Mouse (Mus musculus) C2C12 (cell line): ENCODE results near the gene Unc13d. TPM values are rescaled to one million over a fixed set of nuclear protein-coding genes. Genes with fewer than 3 reads are reported as not detected.
"Not testable (repeated sequence)": the region's sequence is repeated elsewhere in the genome, so short reads cannot be mapped to it uniquely, and the experiment has no call there.

Source experiments
- H3K27me3 ChIP-seq: one replicate; pipeline ENCODE4 v1.6.1; 2011; ENCODE audit not compliant: control insufficient read depth, insufficient read depth, insufficient read length
- H3K36me3 ChIP-seq: one replicate; pipeline ENCODE4 v1.6.1; 2011; ENCODE audit not compliant: control insufficient read depth, insufficient read depth
- H3K4me3 ChIP-seq: one replicate; pipeline ENCODE4 v1.5.1; 2011; ENCODE audit warnings: mild to moderate bottlenecking, control low read depth; ENCODE audit not compliant: poor library complexity, insufficient read depth, severe bottlenecking
- H3K79me2 ChIP-seq: one replicate; pipeline ENCODE4 v1.6.1; 2011; ENCODE audit not compliant: control insufficient read depth, insufficient read depth
- H3K79me3 ChIP-seq: one replicate; pipeline ENCODE4 v1.6.1; 2011; ENCODE audit warnings: low read depth, control low read depth
- H3ac ChIP-seq: one replicate; pipeline ENCODE3; 2011; ENCODE audit warnings: low read depth; ENCODE audit not compliant: control insufficient read depth, insufficient read length
- CEBPB ChIP-seq: IDR thresholded peaks from one replicate; pipeline ENCODE4 v1.6.1; 2011; ENCODE audit warnings: low read depth, mild to moderate bottlenecking, control low read depth, moderate library complexity
- CTCF ChIP-seq: IDR thresholded peaks from one replicate; pipeline ENCODE4 v1.5.1; 2011; ENCODE audit not compliant: control insufficient read depth, insufficient read depth, insufficient read length
- FOSL1 ChIP-seq: IDR thresholded peaks from one replicate; pipeline ENCODE4 v1.8.0; 2011; ENCODE audit warnings: mild to moderate bottlenecking, low read length; ENCODE audit not compliant: poor library complexity, insufficient read depth, severe bottlenecking
- MAX ChIP-seq: IDR thresholded peaks from one replicate; pipeline ENCODE4 v1.6.1; 2011; ENCODE audit warnings: mild to moderate bottlenecking, control low read depth
- MYOD1 ChIP-seq: IDR thresholded peaks from one replicate; pipeline ENCODE4 v1.6.1; 2011; ENCODE audit warnings: low read depth; ENCODE audit not compliant: control insufficient read depth, insufficient read length
- MYOG ChIP-seq: IDR thresholded peaks from one replicate; pipeline ENCODE4 v1.6.1; 2011; ENCODE audit not compliant: control insufficient read depth, insufficient read length; ENCODE audit errors: extremely low read depth
- USF1 ChIP-seq: IDR thresholded peaks from one replicate; pipeline ENCODE4 v1.6.1; 2011; ENCODE audit warnings: low read depth, mild to moderate bottlenecking, control low read depth, moderate library complexity
- polyA plus RNA-seq: library from polyadenylated mRNA; unstranded; fragments of >200 nt; fragmentation: generic; extraction: Trizol; gene quantifications from one replicate; pipeline ENCODE4 v1.2.1, GENCODE M21; 2012; ENCODE audit warnings: missing spikeins

Gene Unc13d
- polyA plus RNA-seq, 1 experiment, result 0.43 TPM

GRCm38 (mm10) chr11:116019360-116019791, 58.4 kb downstream of the Unc13d start:
- no peak overlapping the region for H3ac ChIP-seq
- peaks cover 28% of the 10 kb centered on the region for H3K36me3 ChIP-seq
- H3K27me3 ChIP-seq, result no peaks in the 10 kb centered on the region
- no peak overlapping the region for H3K4me3 ChIP-seq
- H3K79me2 ChIP-seq, result peaks cover 31% of the 10 kb centered on the region
- peaks cover 14% of the 10 kb centered on the region for H3K79me3 ChIP-seq
- no peak for TF ChIP-seq CEBPB

DNA sequence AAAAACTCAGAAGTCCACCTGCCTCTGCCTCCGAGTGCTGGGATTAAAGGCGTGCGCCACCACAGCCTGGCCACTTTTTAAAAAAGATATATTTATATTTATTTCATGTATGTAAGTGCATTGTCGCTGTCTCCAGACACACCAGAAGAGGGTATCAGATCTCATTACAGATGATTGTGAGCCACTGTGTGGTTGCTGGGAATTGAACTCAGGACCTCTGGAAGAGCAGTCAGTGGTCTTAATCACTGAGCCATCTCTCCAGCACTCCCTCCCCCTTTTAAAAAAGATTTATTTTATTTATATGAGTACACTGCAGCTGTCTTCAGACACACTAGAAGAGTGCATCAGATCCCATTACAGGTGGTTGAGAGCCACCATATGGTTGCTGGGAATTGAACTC, 58.9 kb downstream of the Unc13d start:
- H3K27me3 ChIP-seq, H3K4me3 ChIP-seq, H3ac ChIP-seq: not testable (repeated sequence)
- Histone ChIP-seq H3K79me2 (peaks cover 28% of the 10 kb centered on the region), H3K79me3 (peaks cover 14% of the 10 kb centered on the region), H3K36me3 (peaks cover 28% of the 10 kb centered on the region)

- TF ChIP-seq CTCF (peak; percentile 48), MYOD1 (no peak)
- Histone ChIP-seq H3K36me3 (peaks cover 23% of the 10 kb centered on the region), H3ac (no peak overlapping the region), H3K79me3 (peaks cover 9% of the 10 kb centered on the region), H3K4me3 (no peak overlapping the region), H3K79me2 (peaks cover 20% of the 10 kb centered on the region), H3K27me3 (no peaks in the 10 kb centered on the region)
Measured at GRCm38 (mm10) chr11:116018106-116018505, 59.7 kb downstream of the Unc13d start.

- Histone ChIP-seq H3K27me3 (no peaks in the 10 kb centered on the region), H3K79me3 (peaks cover 4% of the 10 kb centered on the region), H3K36me3 (peaks cover under 1% of the 10 kb centered on the region), H3K4me3 (no peak overlapping the region), H3K79me2 (peaks cover 15% of the 10 kb centered on the region), H3ac (no peak overlapping the region)
- TF ChIP-seq FOSL1, result no peak
- TF ChIP-seq MAX, result no peak
- TF ChIP-seq CEBPB, result no peak
- no peak for TF ChIP-seq USF1
- no peak for TF ChIP-seq MYOD1
- no peak for TF ChIP-seq CTCF
- TF ChIP-seq MYOG, result no peak
Measured at GRCm38 (mm10) chr11:116014821-116015220, 62.9 kb downstream of the Unc13d start.

GRCm38 (mm10) chr11:116012262-116012947, 65.4 kb downstream of the Unc13d start, which contains the start of gene Galk1:
Gene Galk1 (minus strand): TSS chr11:116012719.
- Histone ChIP-seq H3K79me3 (peaks cover 4% of the 10 kb centered on the region), H3ac (peak within 1 kb of the TSS; percentile 87), H3K27me3 (no peaks in the 10 kb centered on the region), H3K79me2 (peaks cover 15% of the 10 kb centered on the region), H3K4me3 (peak within 1 kb of the TSS; percentile 66), H3K36me3 (peaks cover 19% of the 10 kb centered on the region)
- TF ChIP-seq CTCF (no peak), MYOD1 (no peak), MYOG (no peak), USF1 (peak; percentile 60), MAX (peak; percentile 83)

Other genes starting within 250 kb of the Unc13d start
- gene Myo15b, start 219.6 kb downstream of the Unc13d start, polyA plus RNA-seq, result not detected
- 0.53 TPM for gene Smim5, start 178.0 kb downstream of the Unc13d start, polyA plus RNA-seq
- 0.28 TPM for gene Smim6, start 165.9 kb downstream of the Unc13d start, polyA plus RNA-seq
- 77.6 TPM for gene Sap30bp, start 144.7 kb downstream of the Unc13d start, polyA plus RNA-seq
- gene Recql5, start 144.5 kb downstream of the Unc13d start, polyA plus RNA-seq, result 7.6 TPM
- 0.49 TPM for gene Itgb4, start 103.3 kb downstream of the Unc13d start, polyA plus RNA-seq
- gene Galk1, start 65.2 kb downstream of the Unc13d start, polyA plus RNA-seq, result 150 TPM
- 633 TPM for gene H3f3b, start 50.0 kb downstream of the Unc13d start, polyA plus RNA-seq
- 14.5 TPM for gene Unk, start 47.6 kb downstream of the Unc13d start, polyA plus RNA-seq
- 87.6 TPM for gene Wbp2, start 9.0 kb upstream of the Unc13d start, polyA plus RNA-seq
- 95.4 TPM for gene Trim47, start 49.2 kb upstream of the Unc13d start, polyA plus RNA-seq
- 2.7 TPM for gene Trim65, start 53.2 kb upstream of the Unc13d start, polyA plus RNA-seq
- 121 TPM for gene Mrpl38, start 60.9 kb upstream of the Unc13d start, polyA plus RNA-seq
- 46.9 TPM for gene Fbf1, start 90.2 kb upstream of the Unc13d start, polyA plus RNA-seq
- gene Ten1, start 120.9 kb upstream of the Unc13d start, polyA plus RNA-seq, result 48.8 TPM
- gene Acox1, start 121.1 kb upstream of the Unc13d start, polyA plus RNA-seq, result 22.4 TPM
- 0.13 TPM for gene Evpl, start 160.1 kb upstream of the Unc13d start, polyA plus RNA-seq
- 81.9 TPM for gene Srp68, start 196.3 kb upstream of the Unc13d start, polyA plus RNA-seq
- 0.85 TPM for gene Galr2, start 203.0 kb upstream of the Unc13d start, polyA plus RNA-seq
- 31.5 TPM for gene Exoc7, start 229.3 kb upstream of the Unc13d start, polyA plus RNA-seq